Mouse (Mus musculus) liver, adult 2 months (tissue): Measurements from ENCODE around the gene Zswim7. TPM values are rescaled to one million over a fixed set of nuclear protein-coding genes. Genes with fewer than 3 reads are reported as not detected.

Experiments
- DNase-seq: peaks from one replicate; pipeline ENCODE4 v3.0.0-alpha.2; 2011; ENCODE audit warnings: low read depth, low spot score; ENCODE audit errors: extremely low read depth
- H3K27ac ChIP-seq: fragments of 200-500 bp; replicated peaks from 2 replicates; pipeline ENCODE4 v1.5.1; 2012; ENCODE audit warnings: low read depth, mild to moderate bottlenecking, control low read depth, inconsistent platforms, low read length; ENCODE audit not compliant: insufficient read depth
- H3K27me3 ChIP-seq: fragments of 200-500 bp; 2 replicates; pipeline ENCODE4 v1.6.1; 2012; ENCODE audit warnings: mild to moderate bottlenecking, moderate library complexity, low read length, inconsistent platforms; ENCODE audit not compliant: control insufficient read depth, insufficient read depth
- H3K36me3 ChIP-seq: fragments of 200-500 bp; 2 replicates; pipeline ENCODE4 v1.6.1; 2012; ENCODE audit warnings: low read length, inconsistent platforms; ENCODE audit not compliant: control insufficient read depth, insufficient read depth
- H3K4me1 ChIP-seq: fragments of 200-500 bp; 2 replicates; pipeline ENCODE4 v1.6.1; 2011; ENCODE audit warnings: low read length; ENCODE audit not compliant: control insufficient read depth, insufficient read depth
- H3K4me3 ChIP-seq: fragments of 200-500 bp; 2 replicates; pipeline ENCODE4 v1.5.1; 2011; ENCODE audit warnings: low read depth, mild to moderate bottlenecking, control low read depth, low read length, moderate library complexity; ENCODE audit not compliant: insufficient read depth
- H3K79me2 ChIP-seq: fragments of 200-500 bp; 2 replicates; pipeline ENCODE4 v1.6.1; 2012; ENCODE audit warnings: inconsistent platforms, mild to moderate bottlenecking, low read length, moderate library complexity; ENCODE audit not compliant: control insufficient read depth, insufficient read depth
- H3K9ac ChIP-seq: fragments of 200-500 bp; 2 replicates; pipeline ENCODE4 v1.6.1; 2012; ENCODE audit warnings: low read depth, mild to moderate bottlenecking, control low read depth, inconsistent platforms, low read length
- CTCF ChIP-seq: fragments of 200-500 bp; IDR thresholded peaks from 2 replicates; pipeline ENCODE4 v1.5.1; 2011; ENCODE audit warnings: low read depth, low read length, control low read depth
- POLR2A ChIP-seq: fragments of 200-500 bp; IDR thresholded peaks from 2 replicates; pipeline ENCODE4 v1.6.1; 2011; ENCODE audit warnings: low read length, control low read depth; ENCODE audit not compliant: insufficient read depth; ENCODE audit errors: extremely low read depth
- WGBS: fragments of 180-500 bp; shearing (Covaris S2); methylation state at CpG from one replicate; pipeline ENCODE4 v1.1.7; 2018; 5-methylcytosine and 5-hydroxymethylcytosine counted together
- polyA plus RNA-seq: library from polyadenylated mRNA; depleted of rRNA; stranded (reverse); fragments of >200 nt; gene quantifications from 2 replicates; pipeline ENCODE4 v1.2.3, GENCODE M21; 2012
- total RNA-seq: library from RNA; depleted of rRNA; stranded (reverse); fragments of >200 nt; gene quantifications from 2 replicates; pipeline ENCODE4 v1.2.3, GENCODE M21; 2014

The Zswim7 gene
- total and polyA plus RNA-seq, 2 experiments, result 13.5 to 18.6 TPM

- under 1% methylated on average over 57 of the region's 57 CpGs for WGBS
- Histone ChIP-seq H3K4me3 (peak overlapping the region; percentile 83), H3K27me3 (no peaks in the 10 kb centered on the region), H3K79me2 (no peaks in the 10 kb centered on the region), H3K4me1 (peaks cover 3% of the 10 kb centered on the region; the same call in 1 of the 2 replicates), H3K36me3 (peaks cover 25% of the 10 kb centered on the region), H3K9ac (peak overlapping the region; percentile 97), H3K27ac (peak overlapping the region; percentile 86)
- peak; percentile 43 for DNase-seq
- TF ChIP-seq CTCF (no peak), POLR2A (no peak)
These were observed 424 bp upstream of the Zswim7 start for GRCm38 (mm10) chr11:62281601-62281997.

GRCm38 (mm10) chr11:62278027-62278426 lies 3.1 kb downstream of the Zswim7 start:
- Histone ChIP-seq H3K36me3 (no peaks in the 10 kb centered on the region), H3K27me3 (no peaks in the 10 kb centered on the region), H3K4me1 (peaks cover 3% of the 10 kb centered on the region; the same call in 1 of the 2 replicates), H3K9ac (no peak overlapping the region), H3K79me2 (no peaks in the 10 kb centered on the region), H3K4me3 (no peak overlapping the region), H3K27ac (no peak overlapping the region)
- TF ChIP-seq POLR2A, result no peak
- peak; percentile 69 for TF ChIP-seq CTCF
- 23% methylated on average over 5 of the region's 5 CpGs for WGBS
- peak; percentile 26 for DNase-seq

GRCm38 (mm10) chr11:62277086-62277485 lies 4.1 kb downstream of the Zswim7 start:
- no peaks in the 10 kb centered on the region for H3K79me2 ChIP-seq
- WGBS, result 75% methylated on average over 8 of the region's 8 CpGs
- no peak for DNase-seq
- H3K4me1 ChIP-seq, result peaks cover 3% of the 10 kb centered on the region; the same call in 1 of the 2 replicates
- H3K4me3 ChIP-seq, result no peak overlapping the region
- no peaks in the 10 kb centered on the region for H3K27me3 ChIP-seq
- no peak for TF ChIP-seq CTCF
- TF ChIP-seq POLR2A, result no peak
- H3K9ac ChIP-seq, result no peak overlapping the region
- peaks cover 4% of the 10 kb centered on the region for H3K36me3 ChIP-seq
- no peak overlapping the region for H3K27ac ChIP-seq

GRCm38 (mm10) chr11:62270851-62271250 lies 10.3 kb downstream of the Zswim7 start:
- Histone ChIP-seq H3K36me3 (peaks cover 9% of the 10 kb centered on the region), H3K9ac (no peak overlapping the region), H3K27ac (no peak overlapping the region), H3K27me3 (no peaks in the 10 kb centered on the region), H3K79me2 (no peaks in the 10 kb centered on the region), H3K4me3 (no peak overlapping the region), H3K4me1 (no peaks in the 10 kb centered on the region)
- WGBS, result 76% methylated on average over 5 of the region's 5 CpGs
- no peak for TF ChIP-seq CTCF
- TF ChIP-seq POLR2A, result no peak
- DNase-seq, result no peak

- no peak overlapping the region for H3K9ac ChIP-seq
- H3K79me2 ChIP-seq, result no peaks in the 10 kb centered on the region
- peaks cover 9% of the 10 kb centered on the region for H3K36me3 ChIP-seq
- TF ChIP-seq CTCF, result no peak
- TF ChIP-seq POLR2A, result no peak
- 93% methylated on average over 12 of the region's 12 CpGs for WGBS
- no peak for DNase-seq
- H3K4me3 ChIP-seq, result no peak overlapping the region
- H3K27ac ChIP-seq, result no peak overlapping the region
- H3K4me1 ChIP-seq, result no peaks in the 10 kb centered on the region
- H3K27me3 ChIP-seq, result no peaks in the 10 kb centered on the region
These were observed 12.1 kb downstream of the Zswim7 start for GRCm38 (mm10) chr11:62269097-62269496.

GRCm38 (mm10) chr11:62268381-62268780 lies 12.8 kb downstream of the Zswim7 start:
- TF ChIP-seq POLR2A (no peak), CTCF (no peak)
- DNase-seq, result no peak
- H3K27me3 ChIP-seq, result no peaks in the 10 kb centered on the region
- H3K27ac ChIP-seq, result no peak overlapping the region
- 89% methylated on average over 8 of the region's 8 CpGs for WGBS
- H3K4me3 ChIP-seq, result no peak overlapping the region
- no peak overlapping the region for H3K9ac ChIP-seq
- H3K4me1 ChIP-seq, result no peaks in the 10 kb centered on the region
- peaks cover 9% of the 10 kb centered on the region for H3K36me3 ChIP-seq
- H3K79me2 ChIP-seq, result no peaks in the 10 kb centered on the region
